Mouse (Mus musculus): ENCODE measurements around the gene Cyld.
"Not testable (repeated sequence)": the region's sequence is repeated elsewhere in the genome, so short reads cannot be mapped to it uniquely, and the experiment has no call there.

Cyld gene

DNA sequence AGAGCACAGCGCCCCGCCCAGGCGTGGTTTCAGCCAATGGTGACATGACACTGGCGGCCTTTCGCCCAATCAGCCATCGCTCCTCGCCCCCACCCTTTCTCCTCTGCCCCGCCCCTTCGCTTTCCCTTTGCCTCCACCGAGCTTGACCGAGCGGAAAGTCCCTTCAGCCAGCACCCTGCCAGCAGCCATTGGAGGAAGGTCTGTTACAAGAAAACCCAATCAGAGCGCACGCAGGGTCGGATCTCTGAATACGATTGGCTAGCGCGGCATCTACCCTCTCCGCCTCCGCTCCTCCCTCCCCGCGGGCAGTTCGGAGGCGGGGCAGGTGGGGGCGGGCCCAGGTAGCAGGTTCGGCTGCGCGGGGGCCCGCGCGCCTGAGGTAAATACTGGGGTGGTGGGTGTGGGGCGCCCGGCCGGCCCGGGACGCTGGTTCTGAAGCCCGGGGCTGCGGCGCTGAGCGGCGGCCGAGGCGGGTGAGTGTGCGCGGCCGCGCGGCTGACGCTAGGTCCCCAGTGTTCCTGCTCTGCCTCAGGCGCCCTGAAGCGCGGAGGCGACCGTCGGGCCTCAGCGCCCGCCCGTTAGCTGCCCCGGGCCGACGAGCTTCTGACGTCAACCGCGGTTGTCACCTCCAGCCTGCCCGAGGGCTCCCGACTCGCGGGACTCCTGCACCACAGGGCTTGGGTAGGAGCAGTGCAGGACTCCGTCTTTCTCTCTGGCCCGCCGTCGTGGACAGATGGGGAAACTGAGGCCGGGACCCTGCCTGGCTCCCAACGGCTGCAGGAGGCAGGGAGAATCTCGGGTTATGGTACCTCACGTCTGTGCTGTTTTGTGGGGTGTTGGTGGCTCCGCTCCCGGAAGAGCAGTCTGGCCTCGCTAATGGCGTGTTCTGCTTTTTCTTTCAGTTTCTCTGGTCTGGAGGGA lies at the start of gene Cyld:
Cyld (plus strand) TSS at position 308 of the 921 bp plus-strand sequence.
- peak; percentile 99 for DNase-seq (ENCODE audit: low spot score)

GRCm38 (mm10) chr8:88648322-88648721 lies 48.5 kb upstream of the Cyld start:
- no peak for DNase-seq (ENCODE audit: low spot score)

DNA sequence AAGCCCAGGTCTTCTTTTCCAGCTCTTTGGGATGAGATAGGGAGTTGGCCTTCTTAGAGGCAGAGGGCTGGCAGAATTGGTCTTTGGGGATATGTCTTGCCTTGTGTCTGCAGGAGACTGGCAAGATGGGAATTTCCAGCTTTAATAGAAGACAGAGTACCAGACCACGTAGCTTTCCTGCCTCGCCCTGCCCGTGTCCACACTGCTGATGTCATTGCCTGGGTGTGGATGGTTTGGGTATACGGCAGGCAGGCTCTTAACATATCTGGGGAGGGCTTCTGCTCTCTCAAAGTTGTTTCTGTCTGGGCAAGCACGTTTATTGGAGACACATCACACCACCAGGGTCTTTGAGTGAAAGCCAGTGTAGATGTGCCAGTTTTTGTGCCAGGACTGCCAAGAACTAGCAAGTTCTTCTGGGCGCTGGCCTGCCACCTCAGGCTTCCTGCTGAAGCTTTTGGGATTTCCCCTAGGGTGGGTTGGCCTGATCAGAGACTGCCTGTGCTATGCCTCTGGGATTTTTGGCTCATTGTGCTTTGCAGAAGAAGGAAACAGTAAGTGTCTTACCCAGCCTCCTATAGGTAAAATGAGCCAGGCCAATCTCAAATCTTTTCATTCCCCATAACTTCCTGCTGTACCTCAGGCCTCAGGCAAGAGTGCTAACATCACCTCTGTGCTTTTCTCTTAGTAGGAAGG lies 46.7 kb upstream of the Cyld start:
- no peak for DNase-seq (ENCODE audit: low spot score)

- DNase-seq (ENCODE audit: low spot score) = not testable (repeated sequence)
Observed at GRCm38 (mm10) chr8:88651122-88651521, 45.7 kb upstream of the Cyld start.

DNA sequence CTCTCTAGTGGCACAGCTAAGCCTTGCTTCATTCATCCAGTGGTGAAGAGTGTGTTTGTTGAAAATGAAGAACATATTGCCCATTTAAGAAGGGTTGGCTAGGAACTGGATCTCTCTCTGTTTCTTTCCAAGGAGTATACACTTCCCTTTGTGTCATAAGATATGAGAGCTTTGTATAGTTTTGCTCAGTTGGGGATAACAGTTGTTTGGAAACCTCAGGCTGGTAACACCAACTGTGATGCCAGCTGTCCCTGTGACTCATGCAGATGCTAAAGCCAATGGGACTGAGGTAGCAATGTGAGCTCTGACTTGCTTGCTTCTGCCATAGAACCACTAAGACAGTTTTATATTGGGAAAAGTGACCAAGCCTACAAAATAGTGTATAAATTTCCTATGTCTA lies 41.5 kb upstream of the Cyld start:
- DNase-seq (ENCODE audit: low spot score) = no peak

DNA sequence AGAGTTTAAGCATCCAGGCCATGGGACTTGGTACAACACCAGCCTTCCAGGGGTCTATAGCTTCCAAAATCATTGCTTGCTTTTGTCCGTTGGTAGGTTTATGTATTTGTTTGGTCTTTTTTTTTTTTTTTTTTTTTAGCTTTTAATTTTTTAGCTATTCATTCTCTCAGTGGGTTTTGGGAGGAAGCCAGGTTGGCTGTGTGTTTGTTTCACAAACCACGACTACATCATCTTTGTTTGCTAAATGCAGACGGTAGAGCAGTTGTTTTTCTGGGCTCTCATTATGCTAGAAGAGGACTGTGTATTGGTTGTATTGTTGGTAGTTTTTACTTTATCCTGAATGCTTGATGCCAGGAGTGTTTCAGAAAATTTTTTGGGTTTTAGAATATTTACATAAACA lies 37.0 kb upstream of the Cyld start:
- no peak for DNase-seq (ENCODE audit: low spot score)

- DNase-seq (ENCODE audit: low spot score) = no peak
Observed at GRCm38 (mm10) chr8:88662401-88662821, 34.4 kb upstream of the Cyld start.

DNA sequence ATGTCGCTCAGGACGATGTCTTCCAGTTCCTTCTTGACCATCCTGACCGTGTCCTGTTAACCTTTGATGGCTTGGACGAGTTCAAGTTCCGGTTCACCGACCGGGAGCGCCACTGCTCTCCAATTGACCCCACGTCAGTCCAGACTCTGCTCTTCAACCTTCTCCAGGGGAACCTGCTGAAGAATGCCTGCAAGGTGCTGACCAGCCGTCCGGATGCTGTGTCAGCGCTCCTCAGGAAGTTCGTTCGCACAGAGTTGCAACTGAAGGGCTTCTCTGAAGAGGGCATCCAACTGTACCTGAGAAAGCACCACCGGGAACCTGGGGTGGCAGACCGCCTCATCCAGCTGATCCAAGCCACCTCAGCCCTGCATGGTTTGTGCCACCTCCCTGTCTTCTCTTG lies 32.7 kb upstream of the Cyld start:
- DNase-seq (ENCODE audit: low spot score) = no peak

DNA sequence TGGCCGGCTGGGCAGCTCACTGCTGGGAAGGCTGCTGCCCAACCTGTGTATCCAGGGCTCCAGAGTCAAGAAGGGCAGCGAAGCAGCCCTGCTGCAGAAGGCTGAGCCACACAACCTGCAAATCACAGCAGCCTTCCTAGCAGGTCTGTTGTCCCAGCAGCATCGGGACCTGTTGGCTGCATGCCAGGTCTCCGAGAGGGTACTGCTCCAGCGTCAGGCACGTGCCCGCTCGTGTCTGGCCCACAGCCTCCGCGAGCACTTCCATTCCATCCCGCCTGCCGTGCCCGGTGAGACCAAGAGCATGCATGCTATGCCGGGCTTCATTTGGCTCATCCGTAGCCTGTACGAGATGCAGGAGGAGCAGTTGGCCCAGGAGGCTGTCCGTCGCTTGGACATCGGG lies 31.9 kb upstream of the Cyld start:
- no peak for DNase-seq (ENCODE audit: low spot score)

GRCm38 (mm10) chr8:88666435-88666834 lies 30.4 kb upstream of the Cyld start:
- DNase-seq (ENCODE audit: low spot score) = no peak

DNA sequence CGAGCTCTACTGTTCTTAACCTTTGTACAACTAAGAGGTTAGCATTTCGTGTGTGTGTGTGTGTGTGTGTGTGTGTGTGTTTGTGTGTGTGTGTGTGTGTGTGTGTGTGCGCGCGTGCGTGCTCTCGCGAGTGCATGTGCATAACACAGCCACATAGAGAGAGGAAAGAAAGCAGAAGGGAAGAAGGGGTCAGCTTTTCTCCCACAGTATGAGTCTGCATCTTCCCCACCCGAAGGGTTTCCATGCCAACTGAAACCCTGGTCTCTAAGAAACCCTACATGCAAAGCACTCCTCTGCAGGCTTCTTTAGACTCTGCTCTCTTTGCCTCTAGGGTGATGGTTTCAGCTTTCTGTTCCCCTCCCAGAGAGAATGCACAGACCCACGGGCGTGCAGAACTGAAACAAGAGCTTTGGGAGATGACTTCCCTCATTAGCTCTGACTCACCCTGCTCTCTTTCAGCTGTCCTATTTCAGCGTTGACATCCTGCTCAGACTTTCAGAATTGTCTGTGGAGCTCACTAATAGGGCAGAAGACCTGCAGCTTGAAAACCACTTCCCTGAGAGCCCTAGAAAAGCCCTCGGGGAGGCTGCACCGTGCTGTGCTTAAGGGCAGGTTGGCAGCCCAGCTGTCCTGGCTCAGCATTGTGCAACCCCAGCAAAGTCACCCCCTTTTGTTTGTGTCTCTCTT lies 28.3 kb upstream of the Cyld start:
- DNase-seq (ENCODE audit: low spot score) = no peak

GRCm38 (mm10) chr8:88670782-88671181 lies 26.0 kb upstream of the Cyld start:
- no peak for DNase-seq (ENCODE audit: low spot score)

DNA sequence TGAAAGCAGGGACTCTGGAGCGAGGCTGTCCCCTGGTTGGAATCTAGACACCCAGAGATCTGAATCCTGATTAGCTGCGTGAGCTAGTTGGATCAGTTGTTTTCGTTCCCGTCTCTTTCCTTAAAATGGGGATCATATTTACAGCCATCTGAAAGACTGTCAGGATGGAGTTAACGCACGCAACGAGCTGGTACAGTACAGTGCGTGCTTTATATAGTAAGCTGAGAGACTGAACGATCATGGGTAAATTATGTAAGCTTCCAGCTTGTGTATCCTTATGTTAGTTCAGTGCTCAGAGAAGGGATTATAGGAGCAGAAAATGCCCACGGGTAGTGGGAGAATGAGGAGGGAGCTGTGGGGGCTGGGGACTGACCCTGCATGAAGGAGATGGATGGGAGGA lies 25.3 kb upstream of the Cyld start:
- no peak for DNase-seq (ENCODE audit: low spot score)

DNA sequence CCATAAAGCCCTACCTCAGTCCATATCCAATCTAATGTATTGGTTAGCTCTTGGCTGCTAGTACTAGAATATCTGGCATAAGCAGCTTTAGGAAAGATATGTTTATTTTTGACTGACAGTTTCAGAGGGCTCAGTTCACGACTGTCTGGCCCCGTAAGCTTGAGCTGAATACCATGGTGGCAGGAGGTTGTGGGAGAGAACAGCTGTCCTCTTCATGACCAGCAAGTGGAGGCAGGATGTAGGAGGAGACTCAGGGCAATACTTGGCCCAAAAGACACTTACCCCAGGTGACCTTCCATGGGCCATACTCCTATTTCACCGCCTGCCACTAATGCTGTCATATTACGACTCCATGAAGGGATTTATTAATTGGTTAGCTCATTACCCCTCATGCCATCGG lies 23.0 kb upstream of the Cyld start:
- DNase-seq (ENCODE audit: low spot score) = no peak

DNA sequence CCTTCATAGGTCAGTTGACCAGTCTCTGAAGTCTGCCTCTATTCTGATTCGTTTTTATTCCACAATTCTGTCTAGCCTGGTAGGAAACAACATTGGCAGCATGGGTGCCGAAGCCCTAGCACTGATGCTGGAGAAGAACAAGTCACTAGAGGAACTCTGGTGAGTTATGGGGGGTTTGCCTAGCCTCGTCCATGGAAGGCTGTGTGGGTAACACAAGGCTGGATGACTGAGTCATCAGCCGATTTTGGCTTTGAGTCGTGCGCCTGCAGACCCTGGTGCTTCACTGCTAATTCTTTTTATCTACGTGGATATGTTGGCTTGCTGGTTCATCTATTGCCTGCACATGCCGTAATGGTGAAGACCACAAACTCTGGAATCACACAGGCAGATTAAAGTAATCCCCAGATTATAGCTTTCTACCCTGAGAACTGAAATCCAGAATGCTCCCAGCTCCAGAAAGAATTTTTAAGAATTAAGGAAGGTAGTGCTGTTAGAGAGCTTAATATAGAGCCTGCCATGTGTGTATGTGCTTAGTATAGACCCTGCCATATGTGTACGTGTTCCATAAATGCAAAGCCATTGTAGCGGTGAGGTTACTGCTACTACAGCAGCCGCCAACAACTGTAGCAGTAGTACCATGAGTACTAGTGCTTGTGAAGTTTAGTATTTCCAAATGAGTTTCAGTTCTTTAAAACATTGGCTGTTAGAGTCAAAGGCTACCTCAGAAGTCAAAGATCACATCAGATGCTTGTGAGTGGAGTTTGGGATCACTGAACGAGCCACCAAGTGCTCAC lies 21.3 kb upstream of the Cyld start:
- no peak for DNase-seq (ENCODE audit: low spot score)

GRCm38 (mm10) chr8:88677071-88677470 lies 19.8 kb upstream of the Cyld start:
- no peak for DNase-seq (ENCODE audit: low spot score)

- no peak for DNase-seq (ENCODE audit: low spot score)
Observed at GRCm38 (mm10) chr8:88680566-88680965, 16.3 kb upstream of the Cyld start.

GRCm38 (mm10) chr8:88681046-88681445 lies 15.8 kb upstream of the Cyld start:
- DNase-seq (ENCODE audit: low spot score) = no peak

- DNase-seq (ENCODE audit: low spot score) = no peak
Observed at GRCm38 (mm10) chr8:88683656-88684289, 13.1 kb upstream of the Cyld start.

GRCm38 (mm10) chr8:88686226-88686905 lies 10.5 kb upstream of the Cyld start:
- no peak for DNase-seq (ENCODE audit: low spot score)

GRCm38 (mm10) chr8:88686906-88687235 lies 10.0 kb upstream of the Cyld start:
- DNase-seq (ENCODE audit: low spot score) = no peak
